Mouse (Mus musculus) embryonic facial prominence, embryonic 13.5 days (tissue): ENCODE measurements at regions not wholly inside any gene's neighbourhood (a gene's known extent, or its start where the extent isn't known, plus 50 kb on each side); places are given as distances from the start of the nearest gene placed in this dataset.

Experiments used
- ATAC-seq: fragments of 200-750 bp; cut with Nextera tagmentation; 2 replicates; pipeline ENCODE4 v1.8.0; 2017; ENCODE audit warnings: low read depth; ENCODE audit not compliant: insufficient number of reproducible peaks, insufficient read depth, low FRiP score, low TSS enrichment
- H3K27ac ChIP-seq: fragments of 300-500 bp; sonication (generic); 2 replicates; pipeline ENCODE4 v1.5.1; 2015; ENCODE audit warnings: moderate library complexity, mild to moderate bottlenecking, inconsistent platforms
- H3K27me3 ChIP-seq: fragments of 300-500 bp; sonication (generic); 2 replicates; pipeline ENCODE4 v1.6.1; 2015; ENCODE audit warnings: mild to moderate bottlenecking, inconsistent platforms
- H3K36me3 ChIP-seq: fragments of 300-500 bp; sonication (generic); 2 replicates; pipeline ENCODE4 v1.6.1; 2015; ENCODE audit warnings: mild to moderate bottlenecking, inconsistent platforms
- H3K4me1 ChIP-seq: fragments of 300-500 bp; sonication (generic); 2 replicates; pipeline ENCODE4 v1.6.1; 2015; ENCODE audit warnings: inconsistent platforms
- H3K4me2 ChIP-seq: fragments of 300-500 bp; sonication (generic); 2 replicates; pipeline ENCODE4 v1.6.1; 2015; ENCODE audit warnings: moderate library complexity, mild to moderate bottlenecking, inconsistent platforms
- H3K4me3 ChIP-seq: fragments of 300-500 bp; sonication (generic); 2 replicates; pipeline ENCODE4 v1.5.1; 2015; ENCODE audit warnings: mild to moderate bottlenecking, inconsistent platforms
- H3K9ac ChIP-seq: fragments of 300-500 bp; sonication (generic); 2 replicates; pipeline ENCODE4 v1.6.1; 2015; ENCODE audit warnings: mild to moderate bottlenecking, inconsistent platforms
- H3K9me3 ChIP-seq: fragments of 300-500 bp; sonication (generic); 2 replicates; pipeline ENCODE4 v1.6.1; 2016; ENCODE audit warnings: inconsistent platforms
- WGBS: fragments of 180-500 bp; shearing (Covaris S2); methylation state at CpG from one replicate; pipeline ENCODE4 v1.1.7; 2015; ENCODE audit warnings: mixed read lengths; 5-methylcytosine and 5-hydroxymethylcytosine counted together

DNA sequence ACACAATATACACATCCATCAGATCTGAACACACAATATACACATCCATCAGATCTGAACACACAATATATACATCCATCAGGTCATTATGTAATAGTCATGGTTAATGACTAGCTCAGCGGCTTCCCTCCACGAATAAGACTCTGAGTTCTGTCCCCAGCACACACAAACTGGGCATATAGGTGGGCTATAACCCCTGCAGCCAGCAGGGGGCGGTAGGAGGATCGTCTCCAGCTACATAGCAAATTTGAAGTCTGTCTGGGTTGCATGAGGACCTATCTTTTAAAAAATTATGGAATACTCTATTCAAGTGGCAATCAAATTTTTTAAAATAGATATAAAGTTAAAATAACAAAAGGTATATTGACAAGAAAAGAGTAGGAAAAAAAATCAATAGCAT is 86.6 kb upstream of the Ercc4 start:
- Histone ChIP-seq H3K27me3 (no peaks in the 10 kb centered on the region), H3K9ac (no peak overlapping the region), H3K4me1 (no peaks in the 10 kb centered on the region), H3K4me2 (no peak overlapping the region), H3K27ac (no peak overlapping the region), H3K36me3 (no peaks in the 10 kb centered on the region), H3K4me3 (no peak overlapping the region), H3K9me3 (no peaks in the 10 kb centered on the region)
- 50% methylated on average over 4 of the region's 4 CpGs for WGBS
- no peak for ATAC-seq

DNA sequence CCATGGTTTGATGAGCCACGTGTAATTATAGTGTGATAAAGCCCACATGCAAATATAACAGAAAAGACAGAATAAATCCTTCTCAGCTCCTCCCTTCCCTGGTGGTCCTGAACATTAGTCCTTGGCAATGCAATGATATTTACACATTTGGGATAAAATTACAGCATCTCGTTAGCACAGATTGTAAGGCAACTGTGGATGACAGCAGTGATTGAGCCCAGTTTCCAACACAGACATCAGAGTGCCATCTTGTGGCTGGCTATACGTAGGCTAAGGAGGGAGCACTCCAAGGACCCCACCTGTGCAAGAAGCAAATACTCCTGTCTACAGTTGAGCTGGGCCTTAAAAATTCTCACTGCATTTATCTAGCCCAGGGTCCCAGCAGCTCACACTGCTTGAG is 84.1 kb upstream of the Ercc4 start:
- 35% methylated on average over 3 of the region's 3 CpGs for WGBS
- no peaks in the 10 kb centered on the region for H3K9me3 ChIP-seq
- no peak overlapping the region for H3K4me3 ChIP-seq
- ATAC-seq = no peak
- H3K9ac ChIP-seq = no peak overlapping the region
- H3K4me1 ChIP-seq = no peaks in the 10 kb centered on the region
- no peak overlapping the region for H3K4me2 ChIP-seq
- H3K27ac ChIP-seq = no peak overlapping the region
- no peaks in the 10 kb centered on the region for H3K27me3 ChIP-seq
- H3K36me3 ChIP-seq = no peaks in the 10 kb centered on the region

DNA sequence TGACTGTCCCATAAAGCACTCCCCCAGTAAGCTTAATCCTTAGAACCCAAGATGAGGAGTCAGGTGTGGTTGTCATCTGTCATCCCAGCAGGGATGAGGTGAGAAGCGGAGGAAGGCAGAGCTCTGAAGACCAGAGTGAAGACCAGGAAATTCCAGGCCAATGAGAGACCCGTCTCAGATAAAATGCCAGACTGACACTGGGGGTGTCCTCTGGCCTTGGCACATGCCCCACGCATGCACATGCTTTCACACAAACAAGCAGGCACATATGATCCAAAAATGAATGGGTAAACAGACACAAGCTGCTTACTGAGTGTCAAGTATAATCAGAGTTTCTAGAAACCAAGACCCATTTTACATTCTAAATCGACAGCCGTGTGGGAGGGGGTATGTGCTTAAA is 75.3 kb upstream of the Ercc4 start:
- WGBS = 74% methylated on average over 5 of the region's 5 CpGs
- Histone ChIP-seq H3K4me2 (no peak overlapping the region), H3K36me3 (no peaks in the 10 kb centered on the region), H3K27ac (no peak overlapping the region), H3K4me3 (no peak overlapping the region), H3K4me1 (no peaks in the 10 kb centered on the region), H3K9ac (no peak overlapping the region), H3K27me3 (no peaks in the 10 kb centered on the region), H3K9me3 (no peaks in the 10 kb centered on the region)
- no peak for ATAC-seq

DNA sequence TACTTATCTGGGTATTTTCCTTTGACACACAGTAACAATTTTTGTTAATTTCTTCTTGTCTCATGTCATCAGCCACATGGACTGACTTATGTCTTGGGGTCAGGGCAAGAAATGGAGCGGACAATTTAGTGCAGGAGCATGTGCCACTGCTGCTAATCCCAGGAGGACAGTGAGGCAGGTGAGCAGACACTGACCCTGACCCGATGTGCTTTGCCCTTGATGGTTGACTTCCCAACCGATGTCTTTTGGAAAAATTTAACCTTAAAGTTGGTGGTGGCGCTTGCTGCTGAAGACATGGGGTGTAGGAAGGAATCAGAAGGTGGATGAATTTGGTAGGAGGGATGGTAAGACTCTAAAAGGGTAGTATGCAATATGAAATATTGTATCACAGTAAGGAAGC is 72.9 kb upstream of the Ercc4 start:
- no peaks in the 10 kb centered on the region for H3K4me1 ChIP-seq
- no peak overlapping the region for H3K4me3 ChIP-seq
- no peaks in the 10 kb centered on the region for H3K36me3 ChIP-seq
- no peak for ATAC-seq
- no peaks in the 10 kb centered on the region for H3K27me3 ChIP-seq
- H3K9me3 ChIP-seq = no peaks in the 10 kb centered on the region
- 84% methylated on average over 4 of the region's 4 CpGs for WGBS
- no peak overlapping the region for H3K9ac ChIP-seq
- no peak overlapping the region for H3K27ac ChIP-seq
- H3K4me2 ChIP-seq = no peak overlapping the region

DNA sequence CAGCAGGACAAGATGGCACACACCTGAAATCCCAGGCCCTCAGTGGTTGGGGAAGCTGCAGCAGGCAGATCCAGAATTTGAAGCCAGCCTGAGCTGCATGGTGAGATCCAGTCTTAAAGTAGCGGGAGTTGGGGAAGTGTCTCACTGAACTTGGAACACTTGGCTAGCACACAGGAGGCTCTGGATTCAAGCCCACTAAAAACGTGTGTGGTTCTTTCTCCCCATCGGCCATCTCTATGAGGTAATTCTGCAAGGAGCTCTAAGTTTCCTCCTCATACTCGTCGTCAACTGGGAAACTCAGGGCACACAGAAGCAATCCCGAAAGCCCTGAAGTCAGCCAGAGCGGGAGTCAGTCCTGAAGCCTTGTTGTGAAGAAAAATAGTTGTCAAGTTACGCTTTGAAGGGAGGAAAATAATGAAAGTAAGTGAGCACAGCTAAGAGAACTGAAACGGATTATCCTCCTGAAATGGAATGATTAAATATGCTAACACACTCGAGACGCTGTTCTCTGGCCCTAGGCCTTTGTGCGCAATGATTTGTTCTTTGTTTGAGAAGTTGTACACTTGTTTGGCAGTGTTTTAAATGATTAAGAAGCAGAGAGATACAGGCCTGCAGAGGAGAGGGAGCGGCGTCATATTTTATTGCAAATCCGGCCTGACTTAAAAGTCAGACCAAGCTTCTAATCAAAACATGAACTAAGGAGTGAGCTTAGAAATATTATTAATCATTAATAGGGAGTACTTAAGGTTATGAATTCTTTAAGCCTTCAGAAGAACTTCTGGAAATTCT is 69.0 kb upstream of the Ercc4 start:
- no peak for ATAC-seq
- no peak overlapping the region for H3K4me2 ChIP-seq
- H3K36me3 ChIP-seq = no peaks in the 10 kb centered on the region
- H3K9ac ChIP-seq = no peak overlapping the region
- H3K4me3 ChIP-seq = no peak overlapping the region
- WGBS = 66% methylated on average over 15 of the region's 15 CpGs
- no peaks in the 10 kb centered on the region for H3K9me3 ChIP-seq
- H3K27ac ChIP-seq = no peak overlapping the region
- no peaks in the 10 kb centered on the region for H3K27me3 ChIP-seq
- no peaks in the 10 kb centered on the region for H3K4me1 ChIP-seq

DNA sequence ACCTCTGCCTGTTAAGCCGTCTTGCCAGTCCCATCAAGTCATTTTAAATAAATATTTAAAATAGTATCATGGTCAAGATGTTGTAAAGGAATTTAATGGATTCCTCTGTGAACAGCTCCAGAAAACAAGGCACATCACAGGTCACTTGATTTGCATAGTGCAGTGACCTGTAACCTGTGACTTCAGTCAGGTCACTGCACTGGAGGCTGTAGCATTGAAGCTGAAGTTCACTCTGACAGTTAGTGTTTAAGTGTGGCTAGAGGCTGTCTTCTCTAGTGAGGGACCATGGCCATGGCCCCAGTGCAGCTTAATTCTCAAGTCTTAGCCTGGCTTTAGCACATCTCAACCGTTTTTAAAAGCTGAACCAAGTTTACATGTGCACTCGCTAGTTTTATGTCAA is 68.1 kb upstream of the Ercc4 start:
- no peak overlapping the region for H3K4me2 ChIP-seq
- H3K27ac ChIP-seq = no peak overlapping the region
- no peak overlapping the region for H3K9ac ChIP-seq
- no peaks in the 10 kb centered on the region for H3K9me3 ChIP-seq
- no peak overlapping the region for H3K4me3 ChIP-seq
- H3K27me3 ChIP-seq = no peaks in the 10 kb centered on the region
- no peak for ATAC-seq
- 73% methylated on average over 3 of the region's 3 CpGs for WGBS
- H3K36me3 ChIP-seq = no peaks in the 10 kb centered on the region
- H3K4me1 ChIP-seq = no peaks in the 10 kb centered on the region

DNA sequence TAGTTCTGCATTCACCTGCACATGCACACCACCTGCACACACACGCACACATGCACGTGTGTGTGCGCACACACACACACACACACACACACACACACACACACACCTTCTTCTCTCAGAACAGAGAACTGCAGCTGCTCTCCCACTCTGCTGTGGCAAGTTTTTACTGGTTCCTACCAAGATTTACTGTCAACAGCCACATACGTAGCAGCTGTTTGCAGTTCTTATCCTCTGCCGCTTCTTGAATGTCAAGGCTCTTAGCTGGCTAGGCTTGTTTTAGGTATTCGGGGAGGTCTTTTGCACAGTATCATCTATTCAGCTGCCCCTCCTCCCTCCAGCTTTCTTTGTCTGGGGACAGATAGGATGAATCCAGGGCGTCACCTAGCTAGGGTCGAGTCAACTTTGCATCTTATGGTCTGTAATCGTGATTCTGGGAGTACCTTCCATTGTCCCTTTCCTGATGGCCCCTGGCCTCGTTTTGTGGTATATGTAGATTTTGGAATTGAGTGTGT is 64.3 kb upstream of the Ercc4 start:
- no peak for ATAC-seq
- Histone ChIP-seq H3K27ac (no peak overlapping the region), H3K9ac (no peak overlapping the region), H3K9me3 (no peaks in the 10 kb centered on the region), H3K36me3 (no peaks in the 10 kb centered on the region), H3K27me3 (no peaks in the 10 kb centered on the region), H3K4me1 (no peaks in the 10 kb centered on the region), H3K4me2 (no peak overlapping the region), H3K4me3 (no peak overlapping the region)
- WGBS = 72% methylated on average over 10 of the region's 10 CpGs

DNA sequence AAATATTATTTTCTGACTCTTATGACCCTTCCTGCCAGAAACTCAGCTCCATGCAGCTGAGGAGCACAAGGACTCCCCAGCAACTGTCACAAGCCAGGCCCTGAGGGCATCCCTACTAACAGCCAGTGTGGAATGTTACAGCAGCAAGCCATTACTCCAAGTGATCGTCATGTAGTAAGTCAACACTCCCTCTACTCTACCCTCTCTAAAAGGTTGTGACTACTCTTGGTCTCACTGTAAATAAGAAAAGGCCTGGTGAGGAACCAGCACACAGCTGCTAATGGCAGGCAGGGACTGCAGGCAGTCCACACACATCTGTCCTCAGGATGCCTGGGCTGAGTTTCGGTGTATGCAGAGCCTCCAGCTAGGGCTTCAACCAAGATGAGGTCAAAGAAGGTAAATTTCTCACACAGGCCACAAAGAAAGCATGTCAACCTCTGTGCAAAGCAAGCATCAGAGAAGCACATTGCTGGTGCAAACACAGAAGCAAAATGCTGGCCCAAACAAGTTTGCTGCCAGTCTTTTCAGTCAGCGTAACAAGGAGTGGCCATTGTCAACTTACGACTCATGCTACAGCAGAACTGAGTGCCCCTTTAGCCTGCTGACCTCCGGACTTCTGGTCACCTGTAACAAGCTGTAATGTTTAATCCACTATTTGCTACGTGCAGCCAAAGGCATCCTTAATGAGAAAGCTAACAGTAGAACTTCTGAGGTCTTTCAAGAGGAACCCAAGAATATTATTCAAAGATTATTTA is 62.9 kb upstream of the Ercc4 start:
- Histone ChIP-seq H3K27ac (no peak overlapping the region), H3K36me3 (no peaks in the 10 kb centered on the region), H3K4me1 (no peaks in the 10 kb centered on the region), H3K27me3 (no peaks in the 10 kb centered on the region), H3K4me3 (no peak overlapping the region), H3K9me3 (no peaks in the 10 kb centered on the region), H3K9ac (no peak overlapping the region), H3K4me2 (no peak overlapping the region)
- WGBS = 66% methylated on average over 6 of the region's 6 CpGs
- ATAC-seq = no peak

DNA sequence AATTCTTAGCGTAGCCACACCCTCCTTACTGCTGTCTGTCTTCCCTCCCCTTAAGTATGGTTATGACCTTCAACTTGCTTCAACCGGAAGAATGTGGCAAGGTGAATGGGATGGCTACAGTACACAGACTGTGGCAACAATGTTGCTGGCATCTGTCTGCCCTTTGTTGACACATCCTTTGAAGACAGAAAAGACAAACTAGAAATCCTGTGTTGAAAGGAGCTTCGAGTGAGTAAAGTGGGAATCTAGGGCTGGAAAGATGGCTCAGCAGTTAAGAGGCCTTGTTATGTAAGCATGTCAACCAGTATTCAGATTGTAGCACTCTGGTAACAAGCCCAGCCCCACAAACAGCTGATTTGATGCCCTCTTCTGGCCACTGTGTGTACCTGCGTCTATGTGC is 60.2 kb upstream of the Ercc4 start:
- H3K9ac ChIP-seq = no peak overlapping the region
- WGBS = 89% methylated on average over 4 of the region's 4 CpGs
- H3K4me1 ChIP-seq = no peaks in the 10 kb centered on the region
- ATAC-seq = no peak
- H3K36me3 ChIP-seq = no peaks in the 10 kb centered on the region
- no peaks in the 10 kb centered on the region for H3K9me3 ChIP-seq
- no peak overlapping the region for H3K27ac ChIP-seq
- H3K4me2 ChIP-seq = no peak overlapping the region
- no peaks in the 10 kb centered on the region for H3K27me3 ChIP-seq
- no peak overlapping the region for H3K4me3 ChIP-seq

DNA sequence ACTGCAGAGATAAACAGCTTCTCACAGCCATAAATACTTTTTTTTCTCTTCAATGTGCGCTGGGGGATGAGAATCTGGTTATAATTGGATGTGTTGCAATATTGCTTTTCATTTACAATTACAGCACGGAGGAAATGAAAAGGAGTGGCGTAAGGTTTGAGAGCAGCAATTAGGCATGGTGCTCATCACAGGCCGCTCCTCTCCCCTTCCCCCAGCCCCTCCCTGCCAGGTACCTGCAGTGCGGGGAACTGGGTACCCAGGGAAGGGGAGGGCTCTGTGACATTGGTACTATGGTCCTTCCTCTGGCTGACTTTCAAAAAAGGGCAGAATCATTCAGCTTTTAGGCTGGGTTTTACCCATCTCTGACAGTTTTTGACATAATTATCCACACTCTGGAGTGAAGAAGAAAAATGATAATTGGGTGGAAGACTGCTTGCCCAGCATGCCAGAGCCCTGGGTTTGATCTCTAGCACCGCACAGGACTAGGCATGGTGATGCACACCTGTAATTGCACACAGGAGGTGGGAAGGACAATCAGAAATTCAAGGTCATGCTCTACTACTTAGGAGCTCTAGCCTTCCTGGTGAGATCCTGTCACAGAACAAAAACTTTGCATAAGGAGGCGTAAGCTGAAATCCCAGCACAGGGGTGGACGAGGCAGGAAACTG is 59.1 kb upstream of the Ercc4 start:
- no peak for ATAC-seq
- 61% methylated on average over 8 of the region's 8 CpGs for WGBS

DNA sequence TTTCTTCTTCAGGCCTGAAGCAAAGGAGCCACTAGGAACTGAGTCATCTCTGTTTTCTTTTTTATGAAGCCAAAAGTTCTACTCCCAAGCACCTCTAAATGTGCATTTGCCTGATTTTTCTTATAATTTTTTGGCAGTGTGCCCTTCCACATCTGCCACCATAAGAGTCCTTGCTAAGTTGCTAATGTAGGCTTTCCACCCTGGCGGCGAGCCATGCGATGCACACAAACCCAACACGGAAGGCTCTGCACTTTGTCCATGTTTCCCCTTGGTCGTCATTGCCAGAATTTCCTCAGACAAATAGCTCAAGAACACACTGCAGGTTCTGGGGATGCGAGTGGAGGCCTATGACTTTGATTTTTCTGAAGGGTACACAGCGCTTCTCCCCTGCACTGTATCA is 54.5 kb upstream of the Ercc4 start:
- H3K4me2 ChIP-seq = no peak overlapping the region
- no peaks in the 10 kb centered on the region for H3K4me1 ChIP-seq
- no peak overlapping the region for H3K4me3 ChIP-seq
- no peak overlapping the region for H3K9ac ChIP-seq
- no peaks in the 10 kb centered on the region for H3K9me3 ChIP-seq
- no peaks in the 10 kb centered on the region for H3K27me3 ChIP-seq
- 73% methylated on average over 7 of the region's 7 CpGs for WGBS
- no peak for ATAC-seq
- no peak overlapping the region for H3K27ac ChIP-seq
- H3K36me3 ChIP-seq = no peaks in the 10 kb centered on the region

More for the DNA sequence above, 59.1 kb upstream of the Ercc4 start:
- Histone ChIP-seq H3K27me3 (no peaks in the 10 kb centered on the region), H3K9ac (no peak overlapping the region), H3K4me3 (no peak overlapping the region), H3K4me1 (no peaks in the 10 kb centered on the region), H3K36me3 (no peaks in the 10 kb centered on the region), H3K9me3 (no peaks in the 10 kb centered on the region), H3K27ac (no peak overlapping the region), H3K4me2 (no peak overlapping the region)
